8 mouse cellular contexts compared by ENCODE assay signal in genomic region chr11:59191231-59192058, GRCm38 (mm10). TPM values are rescaled to one million over a fixed set of nuclear protein-coding genes. Genes with fewer than 3 reads are reported as not detected.
DNase-seq lines count a peak whose midpoint lies in the region; TF ChIP-seq lines count a peak whose summit lies in the region.

No protein-coding gene starts in this region.

- H3K36me3 ChIP-seq in megakaryocyte, embryonic 14.5 days (replicated peaks; ENCODE audit: low read length) = peaks cover 11% of the 10 kb centered on the region

- peak overlapping the region; percentile 67 for H3K4me3 ChIP-seq in cortical plate, adult 2 months (ENCODE audit: insufficient read depth, low read length)
- peak overlapping the region; percentile 98 for H3K4me3 ChIP-seq in megakaryocyte, embryonic 14.5 days (replicated peaks)

- no peaks in the 10 kb centered on the region for H3K9me3 ChIP-seq in megakaryocyte, embryonic 14.5 days

- TF ChIP-seq POLR2A in cortical plate, adult 2 months (IDR thresholded peaks at IDR 0.05; ENCODE audit: extremely low read depth, insufficient read depth, low read length) = peak; percentile 81

- peak; percentile 74 for DNase-seq in adipocyte (ENCODE audit: low spot score)
- peak; percentile 80 to 87 for DNase-seq in gastrocnemius, adult 8-10 months (ENCODE audit: low spot score in 2 of 2)
- peak; percentile 95 for DNase-seq in induced T-regulatory cell, adult 2 months (ENCODE audit: low read depth)
- DNase-seq in left cerebral cortex, adult 9 months (ENCODE audit: low spot score in 2 of 2) = peak; percentile 81 to 89
- DNase-seq in right cerebral cortex, adult 2 months (ENCODE audit: low spot score in 2 of 2) = peak; percentile 89 to 91
- peak; percentile 69 for DNase-seq in urinary bladder, postnatal 10 days (ENCODE audit: low spot score)

- no peak for TF ChIP-seq CTCF in cortical plate, adult 2 months (IDR thresholded peaks at IDR 0.05; ENCODE audit: extremely low read depth, insufficient read depth, low read length)

- peak overlapping the region; percentile 38; the same call in 1 of the 2 replicates for H3K27ac ChIP-seq in cortical plate, adult 2 months (ENCODE audit: insufficient read depth, low read length)

- H3K27me3 ChIP-seq in megakaryocyte, embryonic 14.5 days (replicated peaks) = peaks cover 11% of the 10 kb centered on the region

- H3K4me1 ChIP-seq in cortical plate, adult 2 months (ENCODE audit: control insufficient read depth, insufficient read depth, low read length) = peaks cover 6% of the 10 kb centered on the region
- peaks cover 42% of the 10 kb centered on the region for H3K4me1 ChIP-seq in megakaryocyte, embryonic 14.5 days

RNA-seq across cellular contexts. Expression of gene Guk1, which starts 0.6 kb away (rescaled TPM):
- polyA plus RNA-seq in cortical plate, adult 2 months (2012; rRNA removed) = 278 and 287 TPM in 2 replicates
- 10 to 100 TPM; 36.2 to 43.1 (median 36.8) TPM for total RNA-seq in gastrocnemius, adult 8-10 months (2022)
- 19.3 TPM in 1 of 2 replicates, not detected in the other for polyA plus RNA-seq in megakaryocyte, embryonic 14.5 days (2012; ENCODE audit: insufficient read depth, low replicate concordance)

RNA-seq across cellular contexts. Expression of gene Gjc2, which starts 8.4 kb away (rescaled TPM):
- 24.8 and 32.3 TPM in 2 replicates for polyA plus RNA-seq in cortical plate, adult 2 months (2012; rRNA removed)
- under 1 TPM in 1 of 4 experiments, not detected in 3; 0.16 TPM for total RNA-seq in gastrocnemius, adult 8-10 months (2022)
- polyA plus RNA-seq in megakaryocyte, embryonic 14.5 days (2012; ENCODE audit: insufficient read depth, low replicate concordance) = 0.03 TPM in 1 of 2 replicates, not detected in the other

RNA-seq across cellular contexts. Expression of gene Mrpl55, which starts 10.8 kb away (rescaled TPM):
- polyA plus RNA-seq in cortical plate, adult 2 months (2012; rRNA removed) = 53.6 and 57.1 TPM in 2 replicates
- total RNA-seq in gastrocnemius, adult 8-10 months (2022) = 10 to 100 TPM; 51.9 to 58.6 (median 56.0) TPM
- polyA plus RNA-seq in megakaryocyte, embryonic 14.5 days (2012; ENCODE audit: insufficient read depth, low replicate concordance) = 22.0 and 34.5 TPM in 2 replicates

RNA-seq across cellular contexts. Expression of gene 2310033P09Rik, which starts 16.7 kb away (rescaled TPM):
- 29.5 and 31.0 TPM in 2 replicates for polyA plus RNA-seq in cortical plate, adult 2 months (2012; rRNA removed)
- total RNA-seq in gastrocnemius, adult 8-10 months (2022) = 1 to 10 TPM; 1.9 to 3.1 (median 2.5) TPM
- 11.5 and 33.5 TPM in 2 replicates for polyA plus RNA-seq in megakaryocyte, embryonic 14.5 days (2012; ENCODE audit: insufficient read depth, low replicate concordance)

RNA-seq across cellular contexts. Expression of gene Iba57, which starts 27.9 kb away (rescaled TPM):
- polyA plus RNA-seq in cortical plate, adult 2 months (2012; rRNA removed) = 5.0 and 6.2 TPM in 2 replicates
- 1 to 10 TPM; 6.1 to 7.4 (median 7.0) TPM for total RNA-seq in gastrocnemius, adult 8-10 months (2022)
- 2.5 TPM in 1 of 2 replicates, not detected in the other for polyA plus RNA-seq in megakaryocyte, embryonic 14.5 days (2012; ENCODE audit: insufficient read depth, low replicate concordance)

Comparison
In these comparisons a context has a peak if more than half of its experiments do, and no peak if none do; other contexts are left out.
1. Peak in every context shown above with its lines: DNase-seq, H3K4me3 ChIP-seq and H3K27ac ChIP-seq.
2. RNA of gene Guk1, which starts 0.6 kb away (polyA plus RNA-seq): 278 to 287 TPM in cortical plate, adult 2 months; 19.3 TPM in megakaryocyte, embryonic 14.5 days; every median in the first group is over 10 times any median in the second.
3. RNA of gene Gjc2, which starts 8.4 kb away (polyA plus RNA-seq): 24.8 to 32.3 TPM in cortical plate, adult 2 months; 0.03 TPM in megakaryocyte, embryonic 14.5 days; every median in the first group is over 10 times any median in the second.